Mouse (Mus musculus) hindbrain, postnatal 0 days (tissue): ENCODE measurements at regions not wholly inside any gene's neighbourhood (a gene's known extent, or its start where the extent isn't known, plus 50 kb on each side); places are given as distances from the start of the nearest gene placed in this dataset.

ENCODE experiments used
- ATAC-seq: fragments of 200-750 bp; cut with Nextera tagmentation; 2 replicates; pipeline ENCODE4 v1.8.0; 2017; ENCODE audit warnings: mild to moderate bottlenecking, moderate TSS enrichment, moderate library complexity
- DNase-seq: peaks from one replicate; pipeline ENCODE4 v3.0.0-alpha.2; 2015; ENCODE audit warnings: low spot score
- H3K27ac ChIP-seq: fragments of 300-500 bp; sonication (generic); 2 replicates; pipeline ENCODE4 v1.5.1; 2014; ENCODE audit warnings: mild to moderate bottlenecking
- H3K27me3 ChIP-seq: fragments of 300-500 bp; sonication (generic); 2 replicates; pipeline ENCODE4 v1.6.1; 2014; ENCODE audit warnings: low read length, mixed read lengths; ENCODE audit not compliant: insufficient read depth
- H3K36me3 ChIP-seq: fragments of 300-500 bp; sonication (generic); 2 replicates; pipeline ENCODE4 v1.6.1; 2014; ENCODE audit warnings: low read length, mixed read lengths; ENCODE audit not compliant: insufficient read depth
- H3K4me1 ChIP-seq: fragments of 300-500 bp; sonication (generic); 2 replicates; pipeline ENCODE4 v1.6.1; 2014; ENCODE audit warnings: antibody characterized with exemption, low read length, mixed read lengths; ENCODE audit not compliant: insufficient read depth
- H3K4me2 ChIP-seq: fragments of 300-500 bp; sonication (generic); 2 replicates; pipeline ENCODE4 v1.6.1; 2014; ENCODE audit warnings: low read depth, mild to moderate bottlenecking, low read length, moderate library complexity, mixed read lengths
- H3K4me3 ChIP-seq: fragments of 300-500 bp; sonication (generic); 2 replicates; pipeline ENCODE4 v1.5.1; 2014; ENCODE audit warnings: low read length
- H3K9ac ChIP-seq: fragments of 300-500 bp; sonication (generic); replicated peaks from 2 replicates; pipeline ENCODE4 v1.6.1; 2014; ENCODE audit warnings: mild to moderate bottlenecking, low read length, moderate library complexity, mixed read lengths
- H3K9me3 ChIP-seq: fragments of 300-500 bp; sonication (generic); 2 replicates; pipeline ENCODE4 v1.6.1; 2016; ENCODE audit warnings: low read length, mixed read lengths
- CTCF ChIP-seq: IDR thresholded peaks from 2 replicates; pipeline ENCODE4 v1.5.1; 2016; ENCODE audit warnings: antibody characterized with exemption, control low read depth, low read depth
- WGBS: fragments of 180-500 bp; shearing (Covaris S2); extraction: QIAGEN DNeasy Blood & Tissue Kit; methylation state at CpG from one replicate; pipeline ENCODE4 v1.1.7; 2014; 5-methylcytosine and 5-hydroxymethylcytosine counted together

DNA sequence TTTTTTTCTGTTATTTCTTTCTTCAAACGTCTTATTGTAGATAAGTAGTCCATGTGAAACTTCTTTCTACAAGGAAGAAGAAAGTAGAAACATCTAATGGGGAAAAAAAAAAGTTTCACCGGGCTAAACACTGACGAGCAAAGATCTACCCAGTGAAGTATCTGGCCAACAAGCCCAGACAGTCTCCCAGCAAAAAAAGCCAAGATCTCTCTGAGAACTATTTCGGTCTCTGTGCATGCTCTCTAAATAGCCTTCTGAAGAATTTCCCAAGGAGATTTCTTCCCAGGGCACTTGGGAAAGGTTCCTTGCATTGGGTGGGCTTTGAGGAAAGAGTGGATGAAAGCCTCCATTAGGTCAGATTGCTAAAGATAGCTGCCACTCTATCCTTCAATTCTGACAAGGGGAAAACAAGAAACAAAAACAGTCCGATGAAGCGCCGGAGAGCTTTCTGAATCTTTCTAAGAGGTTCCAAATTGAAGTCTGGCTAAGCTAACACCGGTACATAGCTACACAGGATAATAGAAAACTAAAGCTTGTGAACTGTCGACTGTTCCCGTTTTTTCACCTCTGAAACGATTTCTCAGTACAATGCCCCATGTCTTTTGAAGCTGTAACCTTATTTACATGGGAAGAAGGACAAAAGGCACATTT is 561.0 kb upstream of the Mef2c start:
- no peak overlapping the region for H3K9ac ChIP-seq

DNA sequence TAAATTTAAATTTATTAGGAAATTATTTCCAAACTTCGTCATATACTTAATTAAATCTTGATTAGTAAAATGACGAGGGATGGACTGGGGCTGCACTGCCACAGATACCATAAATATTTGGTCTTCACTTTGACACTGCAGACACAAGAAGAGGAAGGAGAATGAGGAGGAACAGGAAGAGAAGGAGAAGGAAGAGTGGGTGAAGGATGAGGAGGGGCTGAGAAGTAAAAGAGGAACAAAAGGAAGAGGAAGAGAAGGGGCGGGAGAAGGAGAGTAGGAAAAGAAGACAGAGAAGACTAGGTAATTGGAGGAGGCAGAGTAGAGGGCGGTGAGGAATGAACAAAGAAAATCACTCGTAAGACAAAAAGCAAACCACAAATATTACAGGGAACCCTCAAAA is 556.9 kb upstream of the Mef2c start:
- H3K36me3 ChIP-seq = no peaks in the 10 kb centered on the region
- H3K9me3 ChIP-seq = no peaks in the 10 kb centered on the region
- ATAC-seq = no peak
- H3K9ac ChIP-seq = no peak overlapping the region
- H3K4me3 ChIP-seq = no peak overlapping the region
- no peaks in the 10 kb centered on the region for H3K27me3 ChIP-seq
- DNase-seq = no peak
- H3K4me1 ChIP-seq = no peaks in the 10 kb centered on the region
- TF ChIP-seq CTCF = no peak
- H3K4me2 ChIP-seq = no peak overlapping the region
- WGBS = 93% methylated on average over 5 of the region's 5 CpGs
- H3K27ac ChIP-seq = no peak overlapping the region

More for the DNA sequence above, 561.0 kb upstream of the Mef2c start:
- no peaks in the 10 kb centered on the region for H3K36me3 ChIP-seq
- H3K4me1 ChIP-seq = no peaks in the 10 kb centered on the region
- no peak for DNase-seq
- 56% methylated on average over 11 of the region's 11 CpGs for WGBS
- 0 out of 2 replicates have a peak overlapping the region, but pooled peaks have one; percentile 0 for H3K4me3 ChIP-seq
- no peak for TF ChIP-seq CTCF
- no peaks in the 10 kb centered on the region for H3K27me3 ChIP-seq
- no peaks in the 10 kb centered on the region for H3K9me3 ChIP-seq
- peak overlapping the region; percentile 38 for H3K4me2 ChIP-seq
- no peak overlapping the region for H3K27ac ChIP-seq
- no peak for ATAC-seq

- no peak for DNase-seq
- no peak for TF ChIP-seq CTCF
- no peak overlapping the region for H3K4me3 ChIP-seq
- no peaks in the 10 kb centered on the region for H3K27me3 ChIP-seq
- no peak for ATAC-seq
- H3K4me2 ChIP-seq = no peak overlapping the region
- H3K27ac ChIP-seq = no peak overlapping the region
- no peaks in the 10 kb centered on the region for H3K36me3 ChIP-seq
- H3K9ac ChIP-seq = no peak overlapping the region
- WGBS = 77% methylated on average over 6 of the region's 6 CpGs
- no peaks in the 10 kb centered on the region for H3K9me3 ChIP-seq
- H3K4me1 ChIP-seq = no peaks in the 10 kb centered on the region
Observed at GRCm38 (mm10) chr13:82949541-82949940, 554.3 kb upstream of the Mef2c start.

GRCm38 (mm10) chr13:82962333-82962732 is 541.5 kb upstream of the Mef2c start:
- Histone ChIP-seq H3K4me2 (no peak overlapping the region), H3K36me3 (no peaks in the 10 kb centered on the region), H3K4me1 (no peaks in the 10 kb centered on the region), H3K9me3 (no peaks in the 10 kb centered on the region), H3K4me3 (no peak overlapping the region), H3K27me3 (no peaks in the 10 kb centered on the region), H3K9ac (no peak overlapping the region), H3K27ac (no peak overlapping the region)
- no peak for TF ChIP-seq CTCF
- ATAC-seq (no peak), DNase-seq (no peak)
- 76% methylated on average over 3 of the region's 3 CpGs for WGBS

DNA sequence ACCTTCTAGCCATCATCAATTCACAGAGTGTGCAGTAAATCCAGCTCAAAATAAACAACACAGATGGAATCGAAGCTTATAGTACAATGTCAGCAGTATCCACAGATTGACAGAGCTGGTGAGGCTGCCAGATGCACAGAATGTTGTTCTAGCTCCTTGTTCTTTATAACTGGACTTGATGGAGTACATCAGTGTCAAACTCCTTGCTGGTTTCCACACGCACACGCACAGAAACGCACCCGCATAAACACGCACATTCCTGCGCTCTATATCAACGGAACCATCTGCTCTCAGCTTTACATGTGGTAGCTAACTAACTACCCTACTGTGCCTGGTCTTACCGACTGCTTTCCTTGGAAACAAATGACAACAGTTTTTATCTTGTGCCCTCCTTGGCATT is 532.1 kb upstream of the Mef2c start:
- Histone ChIP-seq H3K4me3 (no peak overlapping the region), H3K4me1 (no peaks in the 10 kb centered on the region), H3K4me2 (no peak overlapping the region), H3K9ac (no peak overlapping the region), H3K9me3 (no peaks in the 10 kb centered on the region), H3K27me3 (no peaks in the 10 kb centered on the region), H3K36me3 (no peaks in the 10 kb centered on the region), H3K27ac (no peak overlapping the region)
- 87% methylated on average over 9 of the region's 9 CpGs for WGBS
- TF ChIP-seq CTCF = no peak
- DNase-seq = no peak
- ATAC-seq = no peak

- no peak for DNase-seq
- 87% methylated on average over 1 of the region's 1 CpGs for WGBS
- Histone ChIP-seq H3K4me1 (no peaks in the 10 kb centered on the region), H3K9ac (no peak overlapping the region), H3K27ac (no peak overlapping the region), H3K9me3 (no peaks in the 10 kb centered on the region), H3K4me3 (no peak overlapping the region), H3K27me3 (no peaks in the 10 kb centered on the region), H3K36me3 (no peaks in the 10 kb centered on the region), H3K4me2 (no peak overlapping the region)
- TF ChIP-seq CTCF = no peak
- no peak for ATAC-seq
Observed at GRCm38 (mm10) chr13:82974210-82974811, 529.5 kb upstream of the Mef2c start.

DNA sequence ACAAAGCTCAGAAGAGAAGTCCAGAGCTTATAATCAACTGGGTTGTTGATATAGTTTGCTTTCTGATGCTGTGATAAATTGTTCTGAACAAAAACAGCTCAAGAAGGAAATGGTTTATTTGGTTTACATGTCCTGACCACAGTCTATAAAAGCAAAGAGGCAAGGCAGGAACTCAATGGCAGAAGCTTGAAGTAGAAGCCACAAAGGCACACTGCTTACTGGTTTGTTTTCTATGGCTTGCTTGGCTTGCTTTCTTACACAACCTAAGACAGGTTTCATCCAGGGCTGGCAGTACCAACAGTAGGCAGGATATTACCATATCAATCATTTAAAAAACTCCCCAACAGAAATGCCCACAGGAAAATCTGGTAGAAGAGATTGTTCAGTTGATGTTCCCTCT is 502.7 kb upstream of the Mef2c start:
- no peaks in the 10 kb centered on the region for H3K36me3 ChIP-seq
- H3K9me3 ChIP-seq = no peaks in the 10 kb centered on the region
- H3K4me2 ChIP-seq = no peak overlapping the region
- no peak for TF ChIP-seq CTCF
- H3K9ac ChIP-seq = no peak overlapping the region
- ATAC-seq (no peak), DNase-seq (no peak)
- H3K4me1 ChIP-seq = no peaks in the 10 kb centered on the region
- no peaks in the 10 kb centered on the region for H3K27me3 ChIP-seq
- H3K4me3 ChIP-seq = no peak overlapping the region
- no peak overlapping the region for H3K27ac ChIP-seq
